Mouse (Mus musculus) WW6 (cell line): ENCODE data around the gene Tubg2.

Experiments
- DNase-seq: peaks from one replicate; pipeline ENCODE4 v3.0.0-alpha.2; 2013; ENCODE audit warnings: low read depth, low spot score

Tubg2 gene

DNA sequence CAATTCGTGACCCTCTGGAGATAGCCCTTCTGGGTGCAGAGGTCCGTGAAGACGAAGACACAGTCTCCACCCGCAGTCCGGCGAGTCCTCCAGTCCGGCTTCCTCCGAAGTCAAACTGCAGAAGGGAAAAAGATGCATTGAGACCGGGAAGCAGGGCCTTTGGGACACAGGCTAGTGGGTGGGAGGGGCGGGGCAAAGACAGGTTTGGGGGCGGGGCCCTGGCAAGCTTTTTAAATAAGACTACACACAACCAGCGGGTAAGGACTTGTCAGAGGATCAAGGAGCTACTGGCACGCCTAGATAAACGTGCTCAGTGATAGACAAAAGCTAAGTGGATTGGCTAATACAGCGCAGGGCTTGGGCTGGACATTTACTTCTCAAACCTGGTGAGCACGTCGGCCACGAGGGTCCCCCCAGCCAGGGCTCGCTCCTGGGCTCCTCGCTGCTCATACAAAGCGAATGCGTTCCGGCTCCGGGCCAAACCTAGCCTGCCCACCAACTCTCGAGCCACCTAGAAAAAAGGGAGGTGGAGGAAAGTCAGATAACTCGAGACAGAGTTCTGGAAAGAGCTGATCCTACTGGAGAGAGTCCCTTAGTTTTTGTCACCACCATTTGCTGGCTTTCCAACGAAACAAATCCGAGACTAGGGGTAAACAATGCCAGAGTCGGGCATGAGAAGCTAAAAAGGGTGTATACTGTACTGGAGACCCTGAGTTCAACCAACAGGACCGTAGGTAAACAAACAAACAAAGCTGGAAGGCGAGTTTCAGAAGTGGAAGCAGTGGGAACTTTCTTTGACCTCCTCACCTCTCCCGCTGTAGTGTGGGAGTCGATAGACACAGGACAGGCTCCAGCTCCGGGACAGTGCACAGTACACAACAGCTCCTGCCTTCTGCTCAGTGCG, 9.2 kb downstream of the Tubg2 start:
- no peak for DNase-seq

DNA sequence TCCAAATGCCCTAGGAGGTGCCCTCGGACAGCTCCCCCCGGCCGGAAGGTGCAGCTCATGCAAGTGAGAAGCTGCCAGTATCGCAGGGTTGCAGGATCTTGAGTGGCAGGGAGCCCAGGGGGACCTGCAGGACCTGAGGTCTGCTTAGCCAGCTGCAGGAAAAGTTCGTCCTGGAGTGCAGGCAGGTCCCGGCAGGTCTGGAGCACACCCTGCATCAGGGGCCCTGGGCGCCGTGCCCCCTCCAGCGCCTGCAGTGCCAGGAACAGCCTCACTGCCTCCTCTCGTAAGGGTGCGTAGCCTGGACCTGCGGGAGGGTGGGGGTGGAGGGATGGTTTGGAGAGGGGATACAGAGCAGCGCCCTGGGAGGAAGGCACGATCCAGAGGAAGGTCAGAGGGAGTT, 10.7 kb downstream of the Tubg2 start:
- DNase-seq, result no peak

DNA sequence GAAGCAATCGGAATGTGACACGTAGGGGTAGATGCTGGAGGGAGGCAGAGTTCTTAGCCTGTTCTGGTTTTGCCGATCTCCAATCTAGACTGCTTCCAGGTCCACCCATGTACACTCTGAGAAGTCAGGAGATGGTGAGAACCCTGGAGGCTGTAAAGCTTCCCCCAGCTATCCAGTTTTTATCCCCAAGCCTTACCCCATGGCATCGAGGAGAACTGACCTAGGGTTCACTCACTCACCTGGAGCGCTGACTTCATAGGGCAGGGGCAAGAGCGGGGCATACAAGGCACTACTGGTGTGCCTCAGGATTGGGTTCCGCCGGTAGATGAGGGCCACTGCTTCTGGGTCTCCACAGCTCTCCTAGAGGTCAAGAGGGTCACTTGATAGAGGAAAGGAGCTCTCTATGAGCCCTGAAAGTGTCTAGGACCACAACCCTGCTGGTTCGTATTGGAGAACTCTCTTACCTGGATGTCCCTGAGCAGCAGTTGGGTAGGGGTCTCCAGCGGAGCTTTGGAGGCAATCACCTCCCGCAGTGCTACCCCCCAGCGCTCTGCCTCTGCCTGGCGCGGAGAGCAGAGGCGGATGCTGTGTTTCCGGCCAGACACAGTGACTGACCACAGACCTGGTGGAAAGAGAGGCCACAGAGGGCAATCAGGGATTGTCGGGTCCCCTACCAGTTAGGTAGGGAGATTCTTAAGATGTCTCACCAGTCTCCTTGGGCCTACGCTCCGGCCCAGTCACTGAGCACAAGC, 11.7 kb downstream of the Tubg2 start:
- DNase-seq, result no peak

DNA sequence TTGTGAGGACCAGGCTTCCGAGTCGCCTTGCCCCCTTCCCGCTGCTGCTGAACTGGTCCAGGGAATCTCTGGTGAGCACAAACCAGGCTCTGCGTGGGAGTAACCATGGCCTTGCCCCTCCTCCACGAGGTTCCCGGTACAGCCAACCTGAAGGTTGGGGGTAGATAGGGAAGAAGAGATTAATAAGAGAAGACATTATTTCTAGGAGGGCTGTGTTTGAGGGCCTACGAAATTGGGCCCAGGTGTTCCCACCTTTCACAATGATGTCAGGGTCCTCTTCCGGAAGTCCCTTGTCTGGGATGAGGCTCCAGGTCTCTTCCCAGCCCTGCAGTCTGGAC, 12.2 kb downstream of the Tubg2 start:
- DNase-seq, result no peak

DNA sequence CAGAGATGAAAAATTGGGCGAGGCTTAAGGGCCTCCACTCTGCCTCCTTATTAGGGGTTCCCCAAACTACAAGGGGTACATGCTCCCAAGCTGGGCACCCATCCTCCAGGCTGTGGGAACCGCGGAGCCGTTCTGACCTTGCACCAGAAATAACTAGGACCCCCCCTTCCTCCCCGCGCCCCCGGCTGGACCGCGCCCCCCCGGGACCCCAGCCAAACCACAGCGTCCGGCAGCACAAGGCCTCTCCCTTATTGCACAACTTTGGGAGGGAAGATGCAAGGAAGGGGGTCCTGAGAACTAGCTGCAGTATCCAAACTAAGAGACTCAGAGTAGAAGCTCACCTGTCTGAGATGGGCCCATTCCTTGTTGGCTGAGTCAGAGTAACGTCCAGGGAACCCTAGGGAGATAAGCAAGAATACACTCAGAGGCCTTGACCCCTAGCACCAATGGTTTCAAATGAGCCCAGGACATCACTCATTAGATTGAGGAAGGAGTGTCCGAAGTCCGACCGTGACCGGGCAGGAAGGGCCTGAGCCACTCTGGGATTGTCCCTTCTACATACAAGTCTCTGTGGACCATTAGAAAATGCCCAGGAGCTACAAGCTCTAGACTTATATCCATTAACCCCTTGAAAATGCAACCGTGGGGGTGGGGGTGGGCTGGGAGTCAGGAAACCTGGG, 12.7 kb downstream of the Tubg2 start:
- DNase-seq, result no peak

DNA sequence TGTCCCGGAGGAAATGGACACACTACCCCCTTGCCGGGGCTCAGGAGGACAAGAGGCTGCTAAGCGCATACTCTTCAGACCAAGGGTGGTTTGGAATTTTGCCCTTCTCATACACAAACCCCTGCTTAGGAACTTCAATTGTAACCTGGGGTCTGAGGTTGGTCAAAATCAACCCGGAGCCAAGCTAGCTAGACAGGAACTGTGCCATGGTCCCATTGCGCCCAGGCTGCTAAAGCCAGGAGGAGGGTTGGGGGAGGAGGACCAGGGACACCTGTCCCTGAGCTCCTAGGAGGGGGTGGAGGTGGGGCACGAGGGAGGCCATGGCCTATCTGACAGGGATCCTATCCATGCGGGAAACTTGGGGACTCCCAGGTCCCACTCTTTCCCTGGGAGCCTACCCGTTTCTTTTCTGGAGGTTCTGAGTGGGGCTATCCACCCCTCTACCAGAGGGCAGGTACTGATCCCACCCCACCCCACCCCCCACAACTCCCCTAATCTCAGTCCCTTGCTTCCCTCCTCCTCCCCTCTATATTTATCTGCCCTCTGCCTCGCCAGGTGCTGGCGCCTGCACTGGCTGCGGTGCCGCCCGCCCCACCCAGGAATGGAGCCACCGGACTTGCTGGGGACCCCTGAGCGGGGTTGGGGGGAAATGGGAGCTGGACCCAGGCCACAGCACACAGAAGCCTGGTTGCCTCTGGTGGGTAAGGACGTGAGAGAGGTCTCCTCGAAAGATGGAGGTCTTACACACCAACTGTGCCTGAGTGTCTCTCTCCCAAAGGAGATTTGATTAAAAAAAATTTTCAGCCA, 13.8 kb downstream of the Tubg2 start:
- DNase-seq, result no peak

DNA sequence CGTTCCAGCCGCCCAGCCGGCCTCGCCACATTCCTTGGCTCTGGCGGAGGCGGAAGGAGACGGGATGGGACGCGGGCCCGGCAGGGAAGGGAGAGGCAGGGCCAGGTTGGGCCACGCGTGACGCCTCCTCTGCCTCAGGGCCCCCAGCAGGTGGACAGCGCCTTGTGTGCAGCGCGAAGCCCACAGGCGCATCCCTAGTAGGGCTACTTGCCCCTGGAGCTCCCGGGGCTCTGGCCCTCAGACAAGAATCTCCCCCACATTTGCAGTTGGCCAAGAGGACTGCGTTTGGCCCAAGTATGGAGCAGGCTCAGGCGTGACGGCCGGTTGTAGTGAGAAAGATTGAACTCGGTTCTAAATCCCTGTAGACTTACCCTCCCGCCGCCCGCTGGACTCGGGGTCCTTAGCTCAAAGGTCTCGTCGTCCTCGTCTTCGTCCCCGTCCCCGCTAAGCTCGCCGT, 14.7 kb downstream of the Tubg2 start, which contains the start of gene Cntnap1:
Gene Cntnap1, plus strand, starts transcription at position 170 of the 457 bp plus-strand sequence.
- no peak for DNase-seq

DNA sequence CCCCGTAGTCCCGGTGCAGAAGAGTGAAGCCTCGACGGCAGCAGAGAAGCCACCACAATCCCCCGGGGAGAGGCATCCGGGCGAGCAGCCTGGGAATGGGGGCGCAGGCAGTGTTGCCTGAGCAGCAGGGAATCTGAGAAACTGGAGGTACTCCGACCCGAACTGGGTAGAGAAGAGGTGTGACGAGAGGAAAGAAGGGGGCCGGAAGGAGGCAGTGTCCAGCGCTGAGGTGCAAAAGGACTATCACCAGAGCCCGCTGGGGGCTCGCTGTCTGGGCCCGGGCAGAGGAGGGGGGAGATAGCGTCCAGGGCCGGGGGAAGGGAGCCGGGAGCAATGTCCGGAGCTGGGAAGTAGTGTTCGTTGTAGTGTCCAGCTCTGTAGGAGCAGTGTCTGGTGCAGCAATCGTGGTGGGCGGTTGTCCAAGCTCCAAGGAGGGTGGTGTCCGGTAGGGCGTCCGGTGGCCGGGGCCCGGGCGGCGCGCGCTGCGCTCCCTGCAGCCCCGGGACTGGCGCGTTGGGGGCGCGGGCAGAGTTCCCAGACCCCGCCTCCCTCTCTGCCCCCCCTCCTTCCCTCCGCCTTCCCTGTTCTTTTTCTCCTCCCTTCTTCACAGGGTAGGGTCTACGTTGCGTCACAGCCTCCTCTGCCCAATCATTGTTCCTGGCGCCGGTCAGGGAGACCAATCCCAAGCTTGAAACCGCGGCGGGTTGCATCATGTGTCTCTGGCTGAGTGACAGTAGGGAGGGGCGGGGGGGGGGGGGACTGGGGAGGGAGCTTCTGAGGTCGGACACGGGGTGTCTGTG, 15.3 kb downstream of the Tubg2 start, which contains the start of gene Plekhh3:
Gene Plekhh3, minus strand, starts transcription at position 541 of the 800 bp plus-strand sequence.
- peak; percentile 87 for DNase-seq

DNA sequence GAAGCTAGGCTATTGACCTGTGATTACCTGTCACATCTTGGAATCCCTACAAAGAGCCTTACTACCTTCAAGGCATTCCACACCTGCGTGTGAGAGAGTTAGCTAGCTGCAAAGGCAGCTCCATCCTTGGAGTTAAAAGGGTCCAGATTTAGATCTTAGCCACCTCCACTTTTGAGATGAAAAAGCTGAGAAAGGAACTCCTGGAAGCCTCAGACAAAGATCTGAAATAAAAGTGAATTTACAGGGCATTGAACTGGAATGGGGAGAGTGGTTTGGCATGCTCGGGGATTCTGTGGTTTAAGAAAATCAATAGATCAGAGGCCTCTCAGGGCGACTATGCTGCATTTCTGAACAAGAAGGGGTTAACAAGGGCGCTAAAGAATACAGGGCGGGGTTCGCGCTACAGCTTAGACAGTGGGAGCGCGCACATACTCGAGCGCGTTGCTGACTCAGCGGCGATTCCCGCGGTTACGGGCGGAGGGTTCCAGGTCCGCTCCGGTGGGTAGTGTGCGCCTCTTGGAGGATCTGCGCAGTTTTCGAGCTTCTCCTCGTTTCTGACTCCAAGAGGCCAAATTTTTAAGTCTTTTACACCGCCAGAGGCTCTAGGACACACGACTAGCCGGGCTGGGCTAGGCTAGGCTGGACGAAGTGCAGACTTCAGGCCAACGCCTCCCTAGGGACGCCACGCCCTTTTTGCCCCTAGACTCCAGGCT, 16.2 kb downstream of the Tubg2 start:
- no peak for DNase-seq

DNA sequence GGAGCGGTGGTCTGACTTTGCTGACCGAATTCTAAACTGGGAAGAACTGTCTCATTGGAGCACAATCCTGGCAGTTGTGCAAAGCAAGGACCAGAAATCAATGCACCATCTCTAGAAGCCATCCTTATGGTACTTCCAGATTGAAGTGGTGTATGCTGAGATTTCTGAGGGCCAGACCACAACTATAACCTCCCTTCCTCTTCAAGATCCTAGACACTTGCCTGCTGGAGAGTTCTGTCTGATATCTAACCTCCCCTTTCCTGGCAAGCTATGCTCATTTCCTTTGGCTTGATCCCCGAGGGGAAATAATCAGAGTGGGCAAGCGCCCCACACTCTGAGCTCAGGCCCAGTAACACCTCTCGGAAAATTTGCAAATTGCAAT, 16.7 kb downstream of the Tubg2 start:
- DNase-seq, result no peak

DNA sequence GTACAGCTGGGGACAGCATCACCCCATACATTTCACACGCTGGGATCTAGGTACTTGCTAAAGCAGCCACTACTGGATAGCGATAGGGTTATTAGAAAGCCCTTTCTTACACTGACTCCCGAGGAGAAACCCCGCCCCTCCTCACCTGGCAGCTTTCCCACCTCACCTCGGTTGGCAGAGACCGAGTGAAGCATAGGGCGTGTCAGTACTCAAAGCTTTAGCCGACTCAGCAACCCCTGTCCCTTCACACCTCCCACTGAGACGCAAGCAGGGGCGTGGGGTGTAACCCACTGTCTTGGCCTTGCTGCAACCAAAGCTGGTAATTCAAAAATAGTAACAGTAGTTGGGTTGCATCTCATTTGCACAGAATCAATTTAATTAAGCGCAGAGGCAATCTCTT, 17.4 kb downstream of the Tubg2 start:
- DNase-seq, result no peak

DNA sequence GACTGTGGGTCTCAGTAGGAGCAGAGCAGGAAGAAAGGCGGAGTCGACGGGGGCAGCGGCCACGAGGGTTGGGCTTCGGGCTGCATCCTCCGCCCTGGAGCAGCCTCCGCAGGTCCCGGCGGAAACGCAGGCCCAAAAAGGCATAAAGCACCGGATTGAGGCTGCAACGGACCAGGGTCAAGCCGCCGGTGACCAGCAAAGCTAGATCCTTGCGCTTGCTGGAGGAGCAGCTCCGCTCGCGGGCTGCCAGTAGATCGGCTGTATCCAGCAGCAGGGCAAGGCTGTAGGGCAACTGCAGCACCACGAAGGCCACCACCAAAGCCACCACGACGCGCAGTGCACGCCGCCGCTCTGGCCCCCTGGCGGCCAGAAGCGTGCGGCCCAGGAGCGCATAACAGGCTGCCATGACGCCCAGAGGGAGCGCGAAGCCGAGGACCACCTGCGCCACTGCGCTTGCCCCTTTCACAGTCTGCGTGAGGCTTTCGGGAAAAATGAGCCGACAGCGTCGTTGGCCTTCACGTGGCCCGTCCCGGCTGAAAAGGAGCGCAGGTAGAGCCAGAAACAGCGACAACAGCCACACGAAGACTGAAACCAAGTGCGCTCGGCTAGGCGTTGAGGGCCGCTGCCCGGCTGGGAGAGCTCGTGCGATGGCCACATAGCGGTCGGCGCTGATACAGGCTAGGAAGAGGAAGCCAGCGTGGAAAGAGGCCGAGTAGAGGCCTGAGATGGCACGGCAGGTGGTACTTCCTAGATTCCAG, 18.1 kb downstream of the Tubg2 start:
- no peak for DNase-seq

DNA sequence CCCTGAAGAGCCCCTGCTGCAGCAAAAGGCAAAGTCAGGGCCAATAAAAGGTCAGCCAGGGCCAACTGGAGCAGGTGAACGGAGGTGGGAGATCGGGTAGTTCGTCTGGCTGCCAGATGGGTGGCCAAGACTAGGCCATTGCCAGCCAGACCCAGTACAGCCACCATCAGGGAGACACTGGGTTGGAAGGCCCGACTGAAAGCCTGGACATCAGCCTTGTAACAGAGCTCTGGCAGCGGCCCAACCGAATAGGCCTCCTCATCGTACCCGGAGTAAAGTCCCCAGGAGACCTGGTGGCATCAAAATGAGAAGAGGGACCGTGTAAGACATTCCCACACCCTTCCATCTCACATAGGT, 18.7 kb downstream of the Tubg2 start:
- DNase-seq, result no peak

DNA sequence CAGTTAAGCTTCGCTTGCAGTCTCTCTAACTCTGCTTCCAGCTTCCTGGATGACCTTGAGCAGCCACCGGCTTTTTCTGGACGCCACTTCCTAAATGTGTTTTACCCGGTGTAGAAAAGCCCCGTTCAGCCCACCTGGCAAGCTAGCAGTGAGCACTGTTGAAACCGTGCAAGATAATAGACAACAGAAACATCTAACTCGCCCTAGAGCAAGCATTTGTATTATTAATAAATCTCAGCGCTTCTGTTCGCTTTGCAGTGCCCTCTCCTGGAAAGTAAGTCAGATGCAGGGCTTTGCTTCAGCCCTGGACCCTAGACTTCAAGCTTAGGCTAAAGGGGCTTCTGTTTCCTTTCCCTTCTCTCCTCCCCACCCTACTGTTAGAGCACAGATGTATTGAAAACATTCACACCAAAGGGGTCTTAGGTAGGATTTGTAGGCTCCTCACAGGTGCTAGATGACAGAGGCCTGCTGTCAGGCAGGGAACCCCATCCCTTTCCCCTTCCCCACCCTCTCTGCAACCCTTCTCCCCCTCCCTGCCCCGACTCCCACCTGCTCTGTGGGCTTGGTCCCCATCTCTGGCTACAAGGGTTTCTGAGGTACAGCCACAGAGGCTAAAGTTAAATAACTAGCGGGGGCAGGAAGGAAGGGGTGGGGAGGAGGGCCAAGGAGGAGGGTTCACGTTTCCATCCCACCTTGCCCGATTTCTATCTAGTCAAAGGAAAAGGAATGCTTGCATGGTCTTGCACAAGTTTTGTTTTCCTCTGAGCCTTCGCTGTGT, 19.3 kb downstream of the Tubg2 start, which contains the start of gene Ccr10:
Gene Ccr10, minus strand, starts transcription at position 593 of the 778 bp plus-strand sequence.
- no peak for DNase-seq

DNA sequence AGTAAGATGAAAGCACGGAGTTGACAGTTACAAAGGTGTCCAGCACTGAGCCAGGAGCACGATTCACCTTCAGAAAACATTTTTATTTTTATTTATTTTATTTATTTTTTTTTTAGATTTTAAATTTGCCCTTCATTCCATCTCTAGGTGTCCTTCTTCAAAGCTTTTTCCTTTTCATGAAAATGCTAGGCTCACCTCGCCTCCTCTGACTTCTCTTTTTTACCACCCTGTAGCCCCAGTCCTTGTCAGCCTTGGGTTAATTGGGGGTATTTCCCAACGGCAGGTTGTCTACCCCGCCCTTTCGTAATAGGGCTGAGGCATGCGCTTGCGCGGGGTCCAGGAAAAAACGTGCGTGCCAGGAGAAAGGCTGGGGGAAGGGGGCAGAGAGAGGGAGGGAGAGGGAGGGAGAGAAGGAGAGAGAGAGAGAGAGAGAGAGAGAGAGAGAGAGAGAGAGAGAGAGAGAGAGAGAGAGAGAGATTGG, 20.0 kb downstream of the Tubg2 start:
- DNase-seq, result no peak

DNA sequence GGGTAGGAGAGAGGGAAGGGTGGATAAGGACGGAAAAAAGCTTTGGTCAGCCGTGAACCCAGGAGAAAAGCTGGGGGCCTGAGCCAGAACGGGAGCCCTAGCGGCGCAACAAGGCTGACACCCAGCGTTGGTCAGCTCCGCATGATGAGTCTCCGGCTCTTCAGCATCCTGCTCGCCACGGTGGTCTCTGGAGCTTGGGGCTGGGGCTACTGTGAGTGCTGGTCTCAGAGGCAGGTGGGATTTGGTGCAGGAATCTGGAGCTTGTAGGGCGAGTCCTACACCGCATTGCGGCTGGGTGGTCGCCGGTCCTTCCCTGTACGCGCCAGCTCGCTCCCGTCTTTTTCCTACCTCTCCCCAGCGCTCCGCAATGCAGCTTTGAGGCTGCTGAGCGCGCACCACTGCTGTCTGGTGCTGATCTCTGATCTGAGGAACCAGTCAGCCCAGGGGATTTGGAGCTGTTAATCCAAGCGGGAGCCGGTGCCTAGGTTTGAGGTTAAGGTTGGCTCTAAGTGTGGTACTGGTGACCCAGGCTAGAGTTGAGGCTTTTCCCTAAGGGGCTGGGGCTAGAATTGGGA, 20.5 kb downstream of the Tubg2 start:
- DNase-seq, result no peak

DNA sequence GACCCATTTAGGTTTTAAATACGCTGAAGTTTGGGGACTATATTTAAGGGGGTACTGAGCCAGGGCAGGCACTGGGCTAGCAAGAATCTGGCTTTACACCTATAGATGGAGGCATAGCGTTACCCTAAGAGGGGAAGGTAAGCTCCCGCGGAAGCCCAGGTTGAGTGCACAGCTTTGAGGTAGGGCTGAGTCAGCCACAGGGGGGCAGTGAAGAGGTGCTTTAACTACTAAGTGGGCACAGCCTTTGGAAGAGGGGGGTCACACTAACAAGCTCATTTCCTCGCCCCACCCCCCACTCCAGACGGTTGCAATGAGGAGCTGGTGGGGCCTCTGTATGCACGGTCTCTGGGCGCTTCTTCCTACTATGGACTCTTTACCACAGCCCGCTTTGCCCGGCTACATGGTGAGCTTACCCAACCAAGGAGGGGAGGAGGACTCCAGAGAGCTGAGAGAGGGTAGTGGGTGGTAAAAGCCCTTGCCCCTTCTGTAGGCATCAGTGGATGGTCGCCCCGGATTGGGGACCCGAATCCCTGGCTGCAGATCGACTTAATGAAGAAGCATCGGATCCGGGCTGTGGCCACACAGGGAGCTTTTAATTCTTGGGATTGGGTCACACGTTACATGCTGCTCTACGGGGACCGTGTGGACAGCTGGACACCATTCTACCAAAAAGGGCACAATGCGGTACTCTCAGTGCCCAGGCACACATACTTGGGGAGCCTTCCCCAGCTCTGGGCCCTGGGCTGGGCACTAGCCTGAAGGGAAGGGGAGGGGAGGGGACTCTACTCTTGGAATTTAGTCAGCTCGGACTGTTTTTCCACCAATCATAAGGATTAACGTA, 21.4 kb downstream of the Tubg2 start:
- no peak for DNase-seq
